Mouse (Mus musculus): ENCODE data around the gene Gm20518.

Gm20518 gene

DNA sequence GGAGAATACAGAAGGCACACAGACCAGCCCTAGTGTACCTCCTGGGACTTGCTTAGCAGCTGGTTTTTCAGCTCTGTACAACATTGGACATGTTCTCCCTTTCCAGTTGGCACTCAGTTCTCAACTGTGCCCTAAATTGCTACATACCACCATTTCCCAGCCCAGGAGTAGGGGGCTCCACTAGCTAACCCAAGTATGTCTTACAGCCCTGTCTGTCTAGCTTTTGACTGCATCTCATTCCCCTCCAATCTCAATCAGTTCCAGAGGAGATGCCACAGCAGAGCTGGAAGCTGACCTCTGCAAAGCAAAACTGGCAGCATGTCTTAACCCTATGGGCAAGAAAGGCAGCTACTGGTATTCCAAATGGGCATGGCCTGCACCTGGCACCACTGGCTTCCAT is 4.6 kb upstream of the Gm20518 start:
- DNase-seq (ENCODE audit: low spot score in 2 of 2) = no peak

- DNase-seq (ENCODE audit: low spot score in 2 of 2) = no peak
These were observed 2.5 kb upstream of the Gm20518 start, which contains the start of gene Tssk1 for GRCm38 (mm10) chr16:17893923-17894322. TSS of gene Tssk1 (plus strand) at chr16:17894223.

DNA sequence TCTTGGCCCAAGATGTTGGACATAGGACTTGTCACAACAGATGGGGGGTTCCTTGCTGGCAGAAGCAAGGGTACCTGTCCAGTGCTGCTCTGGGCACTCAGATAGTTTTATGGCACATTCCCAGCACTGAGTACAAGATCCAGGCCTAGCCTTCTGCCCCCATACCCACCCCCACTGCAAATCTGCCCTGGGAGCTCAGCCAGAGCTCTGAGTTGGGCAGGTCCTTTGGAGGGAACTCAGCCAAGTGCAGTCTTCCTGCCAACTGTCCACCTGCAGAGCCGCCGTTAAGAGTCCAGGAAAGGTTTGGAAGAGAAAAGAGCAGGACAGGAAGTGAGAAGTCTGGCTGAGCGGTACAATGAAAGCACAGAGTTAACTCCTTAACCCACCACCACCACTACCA is 1.1 kb upstream of the Gm20518 start:
- no peak for DNase-seq (ENCODE audit: low spot score in 2 of 2)

DNA sequence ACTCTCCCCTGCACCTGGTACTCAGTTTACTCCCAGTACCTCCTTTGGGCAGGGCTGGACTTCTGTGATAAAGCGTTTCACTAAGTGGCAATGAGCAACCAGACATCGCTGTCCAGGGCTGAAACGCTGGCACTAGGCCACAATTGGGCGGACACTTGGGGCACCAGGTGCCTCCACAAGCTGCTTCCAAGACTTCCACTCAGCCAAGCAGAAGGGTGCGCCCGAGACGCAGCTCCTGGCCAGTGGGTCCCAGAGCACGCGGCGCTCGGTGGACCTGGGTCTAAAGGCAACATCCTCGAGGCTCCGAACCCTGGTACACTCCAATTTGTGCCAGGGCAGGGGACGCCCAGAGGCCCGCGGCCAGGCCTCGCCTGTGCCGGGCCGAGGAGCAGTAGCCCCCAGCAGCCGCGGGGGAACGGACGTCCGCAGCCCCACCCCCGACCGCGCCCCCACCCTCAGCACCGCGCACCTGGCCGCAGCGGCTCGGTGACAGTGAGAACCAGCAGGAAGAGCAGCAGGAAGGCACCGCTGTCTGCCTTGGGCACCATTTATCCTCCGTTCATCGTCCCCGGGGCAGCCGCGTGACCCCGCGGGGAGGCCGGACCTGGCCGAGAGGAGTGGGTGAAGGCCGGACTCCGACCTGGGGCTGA is 429 bp downstream of the Gm20518 start:
- DNase-seq (ENCODE audit: low spot score in 2 of 2) = peak; percentile 30 to 39

DNA sequence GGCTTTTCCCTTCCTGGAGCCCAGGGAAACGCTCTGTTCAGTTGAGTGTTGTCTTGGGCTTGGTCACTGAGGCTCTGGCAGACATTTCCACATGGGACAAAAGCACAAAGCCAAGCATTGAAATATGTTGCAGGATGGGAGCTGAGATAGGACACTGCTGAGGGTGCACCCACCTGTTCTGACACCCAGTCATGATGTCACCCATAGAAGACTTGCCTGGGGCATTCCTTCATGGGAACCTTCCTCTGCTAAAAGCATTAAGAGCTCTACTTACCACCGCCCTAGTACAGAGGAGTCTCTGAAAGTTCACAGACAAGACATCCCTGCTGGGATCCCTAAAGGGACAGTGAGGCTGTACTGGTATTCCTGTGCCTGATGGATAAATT is 1.1 kb downstream of the Gm20518 start:
- no peak for DNase-seq (ENCODE audit: low spot score in 2 of 2)

DNA sequence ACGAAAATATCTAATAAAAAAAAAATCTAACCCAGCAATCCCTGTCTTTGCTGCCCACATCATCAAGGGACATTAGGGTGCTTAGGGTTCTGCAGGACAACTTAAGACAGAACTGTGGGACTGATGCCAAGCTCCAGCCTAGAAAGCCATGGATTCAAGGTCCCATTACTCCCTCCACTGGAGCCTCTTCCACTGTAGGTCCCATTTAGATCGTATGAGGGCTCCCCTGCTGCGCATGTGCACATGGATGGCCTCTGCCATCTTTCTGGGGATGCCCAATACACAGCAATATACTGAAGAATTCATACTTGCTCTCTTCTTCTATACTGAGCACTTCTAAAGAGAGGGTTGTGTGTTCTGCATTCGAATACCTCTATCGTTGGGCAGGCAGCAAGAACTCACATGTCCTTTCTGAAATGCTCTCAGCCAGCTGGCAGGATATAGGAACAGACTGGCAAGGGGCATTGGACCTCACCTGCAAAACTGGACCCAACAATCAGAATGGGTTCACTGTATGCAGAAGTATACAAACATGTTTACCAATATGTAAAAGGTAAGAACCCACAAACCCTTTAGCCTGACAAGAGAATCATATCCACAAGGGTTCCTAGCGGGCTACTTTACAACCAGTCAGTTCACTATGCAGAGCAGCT is 1.7 kb downstream of the Gm20518 start:
- DNase-seq (ENCODE audit: low spot score in 2 of 2) = no peak

DNA sequence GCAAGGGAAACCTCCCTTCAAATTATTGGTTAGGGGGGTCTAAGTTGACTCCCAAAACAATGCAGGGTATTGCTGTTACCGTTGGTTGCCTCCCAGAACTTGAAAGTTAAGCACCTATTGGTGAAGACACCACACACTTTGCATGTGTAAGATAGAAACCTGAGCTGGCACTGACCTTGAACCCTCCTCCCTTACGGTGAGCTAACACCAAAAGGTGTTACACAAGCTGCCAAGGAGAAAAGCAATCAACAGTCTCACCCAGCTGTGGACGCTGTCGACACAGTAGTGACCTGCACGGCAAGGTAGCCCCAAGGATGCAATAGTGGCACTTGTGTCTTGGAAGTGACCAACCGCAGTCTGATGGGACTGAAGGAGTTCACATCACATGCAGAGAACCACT is 7.4 kb downstream of the Gm20518 start:
- no peak for DNase-seq (ENCODE audit: low spot score in 2 of 2)

- DNase-seq (ENCODE audit: low spot score in 2 of 2) = no peak
These were observed 9.3 kb downstream of the Gm20518 start for GRCm38 (mm10) chr16:17882196-17882595.

DNA sequence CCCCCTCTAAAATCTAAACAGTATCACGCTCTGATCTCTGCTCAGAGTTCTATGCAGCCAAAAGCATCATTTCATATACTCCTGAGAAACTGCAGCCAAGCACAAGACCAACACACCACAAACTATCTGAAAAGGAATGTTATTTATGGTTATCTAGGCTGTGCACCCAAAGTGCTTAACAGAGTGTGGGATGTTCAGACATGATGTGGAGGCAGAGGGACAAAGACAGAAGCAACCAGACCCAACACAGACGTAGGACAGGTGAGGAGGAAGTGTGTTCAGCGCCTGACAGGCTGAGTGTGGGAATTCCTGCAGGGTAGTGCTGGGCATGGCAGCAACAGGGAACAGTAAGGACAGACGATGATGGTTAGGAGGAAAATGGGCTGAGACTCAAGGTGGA is 11.9 kb downstream of the Gm20518 start:
- DNase-seq (ENCODE audit: low spot score in 2 of 2) = no peak

- no peak for DNase-seq (ENCODE audit: low spot score in 2 of 2)
These were observed 15.4 kb downstream of the Gm20518 start for GRCm38 (mm10) chr16:17876096-17876495.

DNA sequence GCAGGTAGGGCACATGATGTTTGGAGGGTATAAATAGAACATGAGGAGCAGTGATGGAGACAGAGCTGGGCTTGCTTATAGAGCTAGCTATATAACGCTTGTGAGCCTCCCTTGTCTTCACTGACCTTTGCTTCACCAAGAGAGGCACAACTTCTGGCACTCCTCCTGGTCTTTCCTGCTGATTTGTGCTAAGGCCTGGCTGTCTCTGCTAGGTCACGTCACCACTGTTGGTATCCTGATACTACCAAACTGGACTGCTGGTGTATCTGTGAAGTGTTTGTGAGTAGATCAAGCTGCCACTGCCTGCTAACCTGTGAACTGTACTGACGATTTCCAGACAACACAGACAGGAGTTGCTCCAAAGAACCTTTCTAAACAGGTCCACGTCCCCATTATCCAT is 16.3 kb downstream of the Gm20518 start:
- no peak for DNase-seq (ENCODE audit: low spot score in 2 of 2)

DNA sequence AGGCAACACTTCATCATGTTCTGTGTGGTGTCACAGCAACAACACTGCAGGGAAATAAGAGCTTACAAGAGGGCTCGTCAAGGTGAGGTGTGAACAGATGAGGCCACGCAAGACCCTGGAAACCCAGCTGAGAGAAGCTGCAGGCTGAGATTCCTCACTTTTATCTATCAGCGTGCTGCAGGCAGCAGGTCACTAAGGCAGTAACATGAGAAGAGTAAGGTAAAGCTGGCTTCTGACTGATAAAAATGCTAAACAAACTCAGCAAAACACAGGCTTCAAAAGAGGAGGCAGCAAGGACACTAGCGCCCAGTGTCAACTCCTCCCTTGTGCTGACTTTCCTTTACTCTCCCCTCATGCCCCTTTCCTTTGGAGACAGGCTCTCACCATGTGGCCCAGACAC is 18.5 kb downstream of the Gm20518 start:
- no peak for DNase-seq (ENCODE audit: low spot score in 2 of 2)

GRCm38 (mm10) chr16:17871248-17871647 is 20.2 kb downstream of the Gm20518 start:
- DNase-seq (ENCODE audit: low spot score in 2 of 2) = no peak

- DNase-seq (ENCODE audit: low spot score in 2 of 2) = no peak
These were observed 25.7 kb downstream of the Gm20518 start for GRCm38 (mm10) chr16:17865770-17866169.

GRCm38 (mm10) chr16:17865293-17865692 is 26.2 kb downstream of the Gm20518 start:
- no peak for DNase-seq (ENCODE audit: low spot score in 2 of 2)

GRCm38 (mm10) chr16:17858592-17858991 is 32.9 kb downstream of the Gm20518 start:
- no peak for DNase-seq (ENCODE audit: low spot score in 2 of 2)

GRCm38 (mm10) chr16:17857157-17857556 is 34.3 kb downstream of the Gm20518 start:
- no peak for DNase-seq (ENCODE audit: low spot score in 2 of 2)

DNA sequence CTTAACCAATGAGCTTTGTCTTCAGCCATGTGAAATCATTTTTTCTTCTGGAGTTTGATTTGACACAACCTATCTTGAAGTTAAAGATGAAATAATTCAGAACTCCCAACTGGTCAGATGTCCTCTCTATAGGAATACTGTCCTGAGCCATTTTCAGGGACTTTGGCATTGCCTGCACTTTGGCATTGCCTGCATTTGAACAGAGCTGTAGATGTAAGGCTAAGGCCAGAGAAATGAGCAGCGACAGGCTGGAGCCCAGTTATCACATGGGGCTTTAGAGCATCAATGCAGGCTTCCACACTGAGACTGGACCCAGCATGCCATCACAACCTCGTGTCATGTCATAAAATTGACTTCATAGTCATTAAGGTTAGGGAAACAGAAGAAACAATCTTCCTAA is 38.2 kb downstream of the Gm20518 start:
- no peak for DNase-seq (ENCODE audit: low spot score in 2 of 2)

GRCm38 (mm10) chr16:17851860-17852259 is 39.6 kb downstream of the Gm20518 start:
- no peak for DNase-seq (ENCODE audit: low spot score in 2 of 2)

- no peak for DNase-seq (ENCODE audit: low spot score in 2 of 2)
These were observed 40.1 kb downstream of the Gm20518 start for GRCm38 (mm10) chr16:17851331-17851730.

- no peak for DNase-seq (ENCODE audit: low spot score in 2 of 2)
These were observed 42.0 kb downstream of the Gm20518 start for GRCm38 (mm10) chr16:17849486-17849885.

GRCm38 (mm10) chr16:17848928-17849327 is 42.5 kb downstream of the Gm20518 start:
- no peak for DNase-seq (ENCODE audit: low spot score in 2 of 2)

GRCm38 (mm10) chr16:17848431-17848830 is 43.0 kb downstream of the Gm20518 start:
- DNase-seq (ENCODE audit: low spot score in 2 of 2) = no peak
